ENCODE assay signal across 1 mouse cellular context in the genomic region with DNA sequence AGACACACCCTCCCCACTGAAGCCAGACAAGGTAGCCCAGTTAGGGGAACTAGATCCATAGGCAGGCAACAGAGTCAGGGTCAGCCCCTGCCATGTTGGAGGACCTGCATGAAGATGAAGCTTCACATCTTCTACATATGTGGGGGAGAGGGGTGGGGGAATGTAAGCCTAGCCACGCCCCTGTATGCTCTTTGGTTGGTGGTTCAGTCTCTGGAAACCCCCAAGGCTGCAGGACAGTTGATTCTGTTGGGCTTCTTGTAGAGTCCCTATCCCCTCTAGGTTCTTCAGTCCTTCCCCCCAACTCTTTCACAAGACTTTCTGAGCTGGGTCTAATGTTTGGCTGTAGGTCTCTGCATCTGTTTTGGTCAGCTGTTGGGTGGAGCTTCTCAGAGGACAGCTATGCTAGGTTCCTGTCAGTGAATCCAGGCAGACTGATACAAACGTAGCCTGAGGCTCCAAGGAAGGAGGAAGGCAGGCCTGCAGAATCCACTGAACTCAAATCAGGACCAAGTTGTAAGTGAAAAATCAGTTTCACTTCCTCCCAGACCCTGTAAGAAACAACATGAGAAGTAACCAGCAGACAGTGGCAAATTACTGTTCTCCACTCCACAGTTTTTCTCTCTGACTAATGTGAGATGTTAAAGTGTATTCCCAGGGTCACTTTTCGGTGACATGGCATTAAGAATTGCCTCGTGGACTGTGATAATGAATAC.
A peak's percentile ranks its signal among the peaks of the same experiment; 100 is the strongest.
TF ChIP-seq lines count a peak whose summit lies in the region.

No protein-coding gene starts in this region.

TF ChIP-seq in CH12.LX, 34 proteins besides CTCF, POLR2A, EP300 and RAD21 (continued from another document):
- TF ChIP-seq SMC3 (IDR thresholded peaks at IDR 0.05; ENCODE audit: low read depth, low read length) = no peak; the same call in 1 of the 2 replicates
- TF ChIP-seq SIN3A (IDR thresholded peaks at IDR 0.05; ENCODE audit: low read length) = peak; percentile 44; the same call in 1 of the 2 replicates
- TF ChIP-seq MXI1 (IDR thresholded peaks at IDR 0.05; ENCODE audit: low read depth, low read length) = no peak
- no peak for TF ChIP-seq PAX5 (IDR thresholded peaks at IDR 0.05; ENCODE audit: low read length)
- peak; percentile 49; the same call in 1 of the 2 replicates for TF ChIP-seq JUN (IDR thresholded peaks at IDR 0.05; ENCODE audit: insufficient read depth, low read depth, low read length)
